In the genomic region with DNA sequence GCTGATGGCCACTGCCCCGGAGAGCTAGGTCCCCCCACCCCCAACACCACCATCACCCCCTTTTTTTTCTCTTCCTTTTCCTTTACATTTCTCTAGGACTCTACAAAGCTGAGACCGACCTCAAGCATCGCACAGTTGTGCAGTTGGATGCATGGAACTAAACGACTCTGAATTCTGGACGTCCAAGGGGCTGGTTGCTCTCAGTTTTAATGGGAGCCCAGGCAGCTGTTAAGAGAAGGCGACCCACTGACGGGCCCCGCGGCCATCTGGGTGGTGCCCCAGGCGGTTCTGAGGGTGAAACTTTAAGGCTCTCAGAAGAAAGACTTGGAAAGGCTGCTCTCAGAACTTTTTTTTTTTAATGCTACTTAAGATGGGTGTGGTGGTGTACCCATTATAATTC, we compare ENCODE assay signal across 10 mouse cellular contexts. TPM values are rescaled to one million over a fixed set of nuclear protein-coding genes. Genes with fewer than 3 reads are reported as not detected.
DNase-seq lines count a peak whose midpoint lies in the region; ATAC-seq lines count a peak whose summit lies in the region.
"Had no signal": no experiment of that assay in that cellular context is flagged by ENCODE, and none has a peak within 500 bp of the region (broad histone marks: within the 10 kb centered on the region; RNA-seq: fewer than 3 reads in every experiment).

No protein-coding gene starts in this region.

- H3K9ac ChIP-seq in kidney, embryonic 14.5 days (ENCODE audit: low read depth, low read length) = peak overlapping the region; percentile 80; the same call in 1 of the 2 replicates
- no peak overlapping the region; the same call in 1 of the 2 replicates for H3K9ac ChIP-seq in embryonic facial prominence, embryonic 15.5 days
- H3K9ac ChIP-seq in limb, embryonic 11.5 days (ENCODE audit: low read length) = peak overlapping the region; percentile 97
- peak overlapping the region; percentile 75; the same call in 1 of the 2 replicates for H3K9ac ChIP-seq in neural tube, embryonic 12.5 days

- peak overlapping the region; percentile 86; the same call in 1 of the 2 replicates for H3K27ac ChIP-seq in kidney, embryonic 14.5 days (ENCODE audit: low read depth, low read length)
- no peak overlapping the region for H3K27ac ChIP-seq in embryonic facial prominence, embryonic 15.5 days (replicated peaks)
- H3K27ac ChIP-seq in limb, embryonic 11.5 days (replicated peaks; ENCODE audit: low read depth, low read length) = peak overlapping the region; percentile 99
- H3K27ac ChIP-seq in neural tube, embryonic 12.5 days = no peak overlapping the region

- peak overlapping the region; percentile 69 for H3K4me3 ChIP-seq in kidney, embryonic 14.5 days (ENCODE audit: low read length)
- peak overlapping the region; percentile 52 for H3K4me3 ChIP-seq in embryonic facial prominence, embryonic 15.5 days (replicated peaks)
- peak overlapping the region; percentile 82 for H3K4me3 ChIP-seq in limb, embryonic 11.5 days (ENCODE audit: low read depth, low read length)
- peak overlapping the region; percentile 67 for H3K4me3 ChIP-seq in neural tube, embryonic 12.5 days

- H3K36me3 ChIP-seq in kidney, embryonic 14.5 days (ENCODE audit: control insufficient read depth, insufficient read depth, low read length) = no peaks in the 10 kb centered on the region
- H3K36me3 ChIP-seq in embryonic facial prominence, embryonic 15.5 days = no peaks in the 10 kb centered on the region
- H3K36me3 ChIP-seq in limb, embryonic 11.5 days (ENCODE audit: control insufficient read depth, insufficient read depth, low read length) = no peaks in the 10 kb centered on the region
- no peaks in the 10 kb centered on the region for H3K36me3 ChIP-seq in neural tube, embryonic 12.5 days

- peak; percentile 11; the same call in 1 of the 2 replicates for ATAC-seq in kidney, embryonic 14.5 days (ENCODE audit: low FRiP score, low TSS enrichment)
- ATAC-seq in embryonic facial prominence, embryonic 15.5 days (ENCODE audit: insufficient number of reproducible peaks, low FRiP score, low TSS enrichment, low read depth) = no peak
- peak; percentile 14; the same call in 1 of the 2 replicates for ATAC-seq in limb, embryonic 11.5 days (ENCODE audit: insufficient number of reproducible peaks, low FRiP score, low TSS enrichment, low read depth)
- ATAC-seq in neural tube, embryonic 12.5 days (ENCODE audit: low FRiP score, low read depth) = no peak

- H3K4me1 ChIP-seq in kidney, embryonic 14.5 days (ENCODE audit: control insufficient read depth, insufficient read depth, low read length) = peaks cover 5% of the 10 kb centered on the region; the same call in 1 of the 2 replicates
- H3K4me1 ChIP-seq in embryonic facial prominence, embryonic 15.5 days = peaks cover 40% of the 10 kb centered on the region
- peaks cover 9% of the 10 kb centered on the region for H3K4me1 ChIP-seq in limb, embryonic 11.5 days (ENCODE audit: control insufficient read depth, insufficient read depth, low read length)
- peaks cover 38% of the 10 kb centered on the region for H3K4me1 ChIP-seq in neural tube, embryonic 12.5 days

- DNase-seq in kidney, adult 9 months = no peak
- peak; percentile 74 for DNase-seq in limb, embryonic 11.5 days (ENCODE audit: low spot score)
- no peak for DNase-seq in cerebellum, postnatal 4 days (ENCODE audit: low spot score in 2 of 2)
- no peak for DNase-seq in kidney, postnatal 25 days
- no peak for DNase-seq in right cerebral cortex, postnatal 10 days (ENCODE audit: low spot score in 2 of 2)
- DNase-seq: lung, adult 18-20 months had no signal

- no peaks in the 10 kb centered on the region for H3K9me3 ChIP-seq in kidney, embryonic 14.5 days (ENCODE audit: control insufficient read depth, low read length)
- no peaks in the 10 kb centered on the region for H3K9me3 ChIP-seq in embryonic facial prominence, embryonic 15.5 days (replicated peaks)
- H3K9me3 ChIP-seq in limb, embryonic 11.5 days (ENCODE audit: control insufficient read depth, low read length) = no peaks in the 10 kb centered on the region
- no peaks in the 10 kb centered on the region for H3K9me3 ChIP-seq in neural tube, embryonic 12.5 days

- peaks cover 14% of the 10 kb centered on the region; the same call in 1 of the 2 replicates for H3K27me3 ChIP-seq in kidney, embryonic 14.5 days (ENCODE audit: control insufficient read depth, insufficient read depth, low read length)
- peaks cover 52% of the 10 kb centered on the region for H3K27me3 ChIP-seq in embryonic facial prominence, embryonic 15.5 days
- no peaks in the 10 kb centered on the region for H3K27me3 ChIP-seq in limb, embryonic 11.5 days (ENCODE audit: control insufficient read depth, insufficient read depth, low read length)
- H3K27me3 ChIP-seq in neural tube, embryonic 12.5 days (replicated peaks) = peaks cover 19% of the 10 kb centered on the region
- H3K27me3 ChIP-seq: CH12.LX had no signal

- H3K4me2 ChIP-seq in kidney, embryonic 14.5 days (replicated peaks; ENCODE audit: low read depth, low read length) = peak overlapping the region; percentile 96
- peak overlapping the region; percentile 91 for H3K4me2 ChIP-seq in embryonic facial prominence, embryonic 15.5 days (replicated peaks)
- H3K4me2 ChIP-seq in limb, embryonic 11.5 days (ENCODE audit: low read depth, severe bottlenecking) = peak overlapping the region; percentile 94
- peak overlapping the region; percentile 87 for H3K4me2 ChIP-seq in neural tube, embryonic 12.5 days (replicated peaks)

- WGBS in kidney, embryonic 14.5 days = 2% methylated on average over 10 of the region's 10 CpGs
- whole genome bisulfite sequencing in embryonic facial prominence, embryonic 15.5 days = under 1% methylated on average over 10 of the region's 10 CpGs
- under 1% methylated on average over 10 of the region's 10 CpGs for WGBS in limb, embryonic 11.5 days
- under 1% methylated on average over 10 of the region's 10 CpGs for WGBS in neural tube, embryonic 12.5 days

RNA-seq across cellular contexts. Expression of a gene that starts 0.5 kb away (rescaled TPM):
- 1.1 and 1.4 TPM in 2 replicates for polyA plus RNA-seq in kidney, embryonic 14.5 days (2014; fragmentation: Nextera tagmentation; extraction: Ambion mirVana)
- polyA plus RNA-seq in embryonic facial prominence, embryonic 15.5 days (2015; fragmentation: Nextera tagmentation; extraction: Ambion mirVana) = 0.23 and 0.24 TPM in 2 replicates
- polyA plus RNA-seq in limb, embryonic 11.5 days (2014; fragmentation: Nextera tagmentation; extraction: Ambion mirVana) = 3.7 and 4.0 TPM in 2 replicates
- 0.98 and 1.4 TPM in 2 replicates for polyA plus RNA-seq in neural tube, embryonic 12.5 days (2016; fragmentation: Nextera tagmentation; extraction: Ambion mirVana)

RNA-seq across cellular contexts. Expression of a gene that starts 49.2 kb away (rescaled TPM):
- polyA plus RNA-seq in kidney, embryonic 14.5 days (2014; fragmentation: Nextera tagmentation; extraction: Ambion mirVana) = 0.31 and 0.47 TPM in 2 replicates
- polyA plus RNA-seq in embryonic facial prominence, embryonic 15.5 days (2015; fragmentation: Nextera tagmentation; extraction: Ambion mirVana) = 3.0 and 3.9 TPM in 2 replicates
- 0.37 and 0.67 TPM in 2 replicates for polyA plus RNA-seq in limb, embryonic 11.5 days (2014; fragmentation: Nextera tagmentation; extraction: Ambion mirVana)
- polyA plus RNA-seq in neural tube, embryonic 12.5 days (2016; fragmentation: Nextera tagmentation; extraction: Ambion mirVana) = 0.28 and 0.29 TPM in 2 replicates

RNA-seq across cellular contexts. Expression of a gene that starts 60.0 kb away (rescaled TPM):
- polyA plus RNA-seq in kidney, embryonic 14.5 days (2014; fragmentation: Nextera tagmentation; extraction: Ambion mirVana) = 0.68 and 0.94 TPM in 2 replicates
- polyA plus RNA-seq in embryonic facial prominence, embryonic 15.5 days (2015; fragmentation: Nextera tagmentation; extraction: Ambion mirVana) = 5.3 and 7.3 TPM in 2 replicates
- polyA plus RNA-seq in limb, embryonic 11.5 days (2014; fragmentation: Nextera tagmentation; extraction: Ambion mirVana) = 0.07 and 0.08 TPM in 2 replicates
- polyA plus RNA-seq in neural tube, embryonic 12.5 days (2016; fragmentation: Nextera tagmentation; extraction: Ambion mirVana) = not detected in 2 replicates

Comparison
In these comparisons a context has a peak if more than half of its experiments do, and no peak if none do; other contexts are left out.
1. ATAC-seq: peak in kidney, embryonic 14.5 days (single experiment) and limb, embryonic 11.5 days (single experiment); none in embryonic facial prominence, embryonic 15.5 days (single experiment) and neural tube, embryonic 12.5 days (single experiment).
2. H3K27ac ChIP-seq: peak in kidney, embryonic 14.5 days (single experiment) and limb, embryonic 11.5 days (single experiment); none in embryonic facial prominence, embryonic 15.5 days (single experiment) and neural tube, embryonic 12.5 days (single experiment).
3. Peak in every context shown above with its lines, with median percentiles within 50 percentile points of each other: H3K4me2 ChIP-seq and H3K4me3 ChIP-seq.